Mouse (Mus musculus): Measurements from ENCODE around the gene Mphosph6. TPM values are rescaled to one million over a fixed set of nuclear protein-coding genes. Genes with fewer than 3 reads are reported as not detected.

The Mphosph6 gene
- polyA plus RNA-seq, 1 experiment from 2014 or later, result 50.5 TPM

GRCm38 (mm10) chr8:117786428-117786827, 15.3 kb downstream of the Mphosph6 start:
- Histone ChIP-seq H3K4me1 (no peaks in the 10 kb centered on the region), H3K27me3 (no peaks in the 10 kb centered on the region), H3K9me3 (replicated peaks) (peaks cover 4% of the 10 kb centered on the region), H3K4me3 (no peak overlapping the region), H3K9ac (no peak overlapping the region), H3K36me3 (ENCODE audit: poor library complexity, severe bottlenecking) (peaks cover 48% of the 10 kb centered on the region), H3K4me2 (no peak overlapping the region), H3K27ac (no peak overlapping the region)
- no peak for ATAC-seq
- WGBS, result 86% methylated on average over 3 of the region's 3 CpGs

- peaks cover 4% of the 10 kb centered on the region for H3K9me3 ChIP-seq (replicated peaks)
- no peak for ATAC-seq
Observed at GRCm38 (mm10) chr8:117783021-117783420, 18.7 kb downstream of the Mphosph6 start.

GRCm38 (mm10) chr8:117781375-117782129, 20.2 kb downstream of the Mphosph6 start:
- Histone ChIP-seq H3K9ac (no peak overlapping the region), H3K9me3 (replicated peaks) (no peaks in the 10 kb centered on the region), H3K27ac (no peak overlapping the region), H3K36me3 (ENCODE audit: poor library complexity, severe bottlenecking) (0 out of 2 replicates have a peak, but pooled peaks cover 2% of the 10 kb centered on the region), H3K4me1 (no peaks in the 10 kb centered on the region), H3K4me2 (no peak overlapping the region), H3K27me3 (no peaks in the 10 kb centered on the region), H3K4me3 (no peak overlapping the region)
- ATAC-seq, result no peak
- WGBS, result 70% methylated on average over 6 of the region's 6 CpGs

More at GRCm38 (mm10) chr8:117783021-117783420, 18.7 kb downstream of the Mphosph6 start:
- no peak overlapping the region for H3K4me2 ChIP-seq
- H3K27me3 ChIP-seq, result no peaks in the 10 kb centered on the region
- peaks cover 16% of the 10 kb centered on the region for H3K36me3 ChIP-seq (ENCODE audit: poor library complexity, severe bottlenecking)
- no peaks in the 10 kb centered on the region for H3K4me1 ChIP-seq
- 90% methylated on average over 7 of the region's 7 CpGs for WGBS
- no peak overlapping the region for H3K9ac ChIP-seq
- H3K27ac ChIP-seq, result no peak overlapping the region
- H3K4me3 ChIP-seq, result no peak overlapping the region

GRCm38 (mm10) chr8:117779344-117779743, 22.4 kb downstream of the Mphosph6 start:
- WGBS, result 61% methylated on average over 6 of the region's 6 CpGs
- H3K4me3 ChIP-seq, result no peak overlapping the region
- ATAC-seq, result no peak

GRCm38 (mm10) chr8:117778531-117779322, 23.0 kb downstream of the Mphosph6 start:
- Histone ChIP-seq H3K4me1 (no peaks in the 10 kb centered on the region), H3K4me3 (no peak overlapping the region), H3K4me2 (no peak overlapping the region), H3K9ac (no peak overlapping the region), H3K27ac (no peak overlapping the region), H3K27me3 (no peaks in the 10 kb centered on the region), H3K36me3 (ENCODE audit: poor library complexity, severe bottlenecking) (no peaks in the 10 kb centered on the region), H3K9me3 (replicated peaks) (no peaks in the 10 kb centered on the region)
- no peak for ATAC-seq
- 76% methylated on average over 11 of the region's 11 CpGs for WGBS

More at GRCm38 (mm10) chr8:117779344-117779743, 22.4 kb downstream of the Mphosph6 start:
- no peak overlapping the region for H3K27ac ChIP-seq
- no peak overlapping the region for H3K4me2 ChIP-seq
- H3K27me3 ChIP-seq, result no peaks in the 10 kb centered on the region
- H3K9ac ChIP-seq, result no peak overlapping the region
- no peaks in the 10 kb centered on the region for H3K4me1 ChIP-seq
- no peaks in the 10 kb centered on the region for H3K9me3 ChIP-seq (replicated peaks)
- no peaks in the 10 kb centered on the region for H3K36me3 ChIP-seq (ENCODE audit: poor library complexity, severe bottlenecking)

GRCm38 (mm10) chr8:117776075-117776474, 25.7 kb downstream of the Mphosph6 start:
- Histone ChIP-seq H3K9ac (no peak overlapping the region), H3K27me3 (no peaks in the 10 kb centered on the region), H3K27ac (no peak overlapping the region), H3K4me1 (no peaks in the 10 kb centered on the region), H3K4me3 (no peak overlapping the region), H3K9me3 (replicated peaks) (no peaks in the 10 kb centered on the region), H3K36me3 (ENCODE audit: poor library complexity, severe bottlenecking) (no peaks in the 10 kb centered on the region), H3K4me2 (no peak overlapping the region)
- 86% methylated on average over 10 of the region's 10 CpGs for WGBS
- ATAC-seq, result no peak

GRCm38 (mm10) chr8:117775626-117776025, 26.1 kb downstream of the Mphosph6 start:
- no peak overlapping the region for H3K9ac ChIP-seq
- 43% methylated on average over 10 of the region's 10 CpGs for WGBS
- no peak for ATAC-seq
- no peaks in the 10 kb centered on the region for H3K4me1 ChIP-seq
- no peaks in the 10 kb centered on the region for H3K9me3 ChIP-seq (replicated peaks)
- H3K27ac ChIP-seq, result no peak overlapping the region
- H3K4me3 ChIP-seq, result no peak overlapping the region
- H3K27me3 ChIP-seq, result no peaks in the 10 kb centered on the region
- H3K36me3 ChIP-seq (ENCODE audit: poor library complexity, severe bottlenecking), result no peaks in the 10 kb centered on the region
- no peak overlapping the region for H3K4me2 ChIP-seq

- H3K4me2 ChIP-seq, result no peak overlapping the region
- H3K4me1 ChIP-seq, result no peaks in the 10 kb centered on the region
- no peak overlapping the region for H3K4me3 ChIP-seq
- H3K9me3 ChIP-seq (replicated peaks), result no peaks in the 10 kb centered on the region
- H3K36me3 ChIP-seq (ENCODE audit: poor library complexity, severe bottlenecking), result no peaks in the 10 kb centered on the region
- no peak for ATAC-seq
- no peaks in the 10 kb centered on the region for H3K27me3 ChIP-seq
- H3K27ac ChIP-seq, result no peak overlapping the region
- H3K9ac ChIP-seq, result no peak overlapping the region
- 61% methylated on average over 2 of the region's 2 CpGs for WGBS
Observed at GRCm38 (mm10) chr8:117772597-117772996, 29.1 kb downstream of the Mphosph6 start.

- Histone ChIP-seq H3K36me3 (ENCODE audit: poor library complexity, severe bottlenecking) (no peaks in the 10 kb centered on the region), H3K27ac (no peak overlapping the region), H3K4me1 (no peaks in the 10 kb centered on the region), H3K9ac (no peak overlapping the region), H3K4me3 (no peak overlapping the region), H3K4me2 (no peak overlapping the region), H3K27me3 (no peaks in the 10 kb centered on the region), H3K9me3 (replicated peaks) (no peaks in the 10 kb centered on the region)
- 59% methylated on average over 2 of the region's 2 CpGs for WGBS
- no peak for ATAC-seq
Observed at GRCm38 (mm10) chr8:117772126-117772525, 29.6 kb downstream of the Mphosph6 start.

- 88% methylated on average over 9 of the region's 9 CpGs for WGBS
- Histone ChIP-seq H3K4me1 (no peaks in the 10 kb centered on the region), H3K9me3 (replicated peaks) (no peaks in the 10 kb centered on the region), H3K36me3 (ENCODE audit: poor library complexity, severe bottlenecking) (no peaks in the 10 kb centered on the region), H3K9ac (no peak overlapping the region), H3K4me3 (no peak overlapping the region), H3K4me2 (no peak overlapping the region), H3K27ac (no peak overlapping the region), H3K27me3 (no peaks in the 10 kb centered on the region)
- ATAC-seq, result no peak
Observed at GRCm38 (mm10) chr8:117771115-117771836, 30.5 kb downstream of the Mphosph6 start.

GRCm38 (mm10) chr8:117768971-117769370, 32.8 kb downstream of the Mphosph6 start:
- H3K36me3 ChIP-seq (ENCODE audit: poor library complexity, severe bottlenecking), result no peaks in the 10 kb centered on the region
- H3K9ac ChIP-seq, result no peak overlapping the region
- no peak overlapping the region for H3K4me3 ChIP-seq
- no peak overlapping the region for H3K4me2 ChIP-seq
- ATAC-seq, result no peak
- no peaks in the 10 kb centered on the region for H3K9me3 ChIP-seq (replicated peaks)
- H3K27ac ChIP-seq, result no peak overlapping the region
- no peaks in the 10 kb centered on the region for H3K27me3 ChIP-seq
- WGBS, result 77% methylated on average over 7 of the region's 7 CpGs
- H3K4me1 ChIP-seq, result peaks cover 4% of the 10 kb centered on the region; the same call in 1 of the 2 replicates

GRCm38 (mm10) chr8:117765947-117766346, 35.8 kb downstream of the Mphosph6 start:
- no peak for ATAC-seq
- Histone ChIP-seq H3K36me3 (ENCODE audit: poor library complexity, severe bottlenecking) (no peaks in the 10 kb centered on the region), H3K27ac (no peak overlapping the region), H3K4me1 (peaks cover 5% of the 10 kb centered on the region; the same call in 1 of the 2 replicates), H3K4me3 (no peak overlapping the region), H3K4me2 (no peak overlapping the region), H3K27me3 (no peaks in the 10 kb centered on the region), H3K9ac (no peak overlapping the region), H3K9me3 (replicated peaks) (no peaks in the 10 kb centered on the region)
- WGBS, result 86% methylated on average over 5 of the region's 5 CpGs
